Mouse (Mus musculus): ENCODE measurements around the gene Fkbp9. TPM values are rescaled to one million over a fixed set of nuclear protein-coding genes. Genes with fewer than 3 reads are reported as not detected.

The Fkbp9 gene
- polyA plus RNA-seq, 1 experiment from 2014 or later: 26.3 TPM

Other genes with a start within 250 kb of the Fkbp9 start
- 113 and 121 TPM in 2 replicates for gene Lsm5, start 127.3 kb upstream of the Fkbp9 start, polyA plus RNA-seq (2014; fragmentation: Nextera tagmentation; extraction: Ambion mirVana)
- gene Avl9, start 117.2 kb upstream of the Fkbp9 start, polyA plus RNA-seq (2014; fragmentation: Nextera tagmentation; extraction: Ambion mirVana): 40.3 and 51.8 TPM in 2 replicates
- 24.2 and 25.2 TPM in 2 replicates for gene Kbtbd2, start 34.2 kb upstream of the Fkbp9 start, polyA plus RNA-seq (2014; fragmentation: Nextera tagmentation; extraction: Ambion mirVana)
- 174 and 189 TPM in 2 replicates for gene Nt5c3, start 91.9 kb downstream of the Fkbp9 start, polyA plus RNA-seq (2014; fragmentation: Nextera tagmentation; extraction: Ambion mirVana)
- 0.17 and 0.33 TPM in 2 replicates for gene Vmn1r4, start 92.0 kb downstream of the Fkbp9 start, polyA plus RNA-seq (2014; fragmentation: Nextera tagmentation; extraction: Ambion mirVana)
- gene Vmn1r5, start 138.2 kb downstream of the Fkbp9 start, polyA plus RNA-seq (2014; fragmentation: Nextera tagmentation; extraction: Ambion mirVana): not detected in 2 replicates
- gene Vmn1r6, start 165.2 kb downstream of the Fkbp9 start, polyA plus RNA-seq (2014; fragmentation: Nextera tagmentation; extraction: Ambion mirVana): not detected in 2 replicates
- not detected in 2 replicates for gene Vmn1r7, start 193.3 kb downstream of the Fkbp9 start, polyA plus RNA-seq (2014; fragmentation: Nextera tagmentation; extraction: Ambion mirVana)
- not detected in 2 replicates for gene Vmn1r8, start 200.2 kb downstream of the Fkbp9 start, polyA plus RNA-seq (2014; fragmentation: Nextera tagmentation; extraction: Ambion mirVana)
- gene Vmn1r9, start 234.7 kb downstream of the Fkbp9 start, polyA plus RNA-seq (2014; fragmentation: Nextera tagmentation; extraction: Ambion mirVana): not detected in 2 replicates

Data from forebrain, embryonic 14.5 days (tissue).